Mouse (Mus musculus): ENCODE results near the gene Slc12a9.

- TF ChIP-seq CTCF (IDR thresholded peaks at IDR 0.05; ENCODE audit: extremely low read depth, insufficient read length, insufficient replicate concordance, low read depth, low read length) (peak; percentile 51; the same call in 1 of the 2 replicates), POLR2A (IDR thresholded peaks at IDR 0.05; ENCODE audit: low read depth, low read length) (no peak)
Observed at GRCm38 (mm10) chr5:137315084-137315903, 18.1 kb downstream of the Slc12a9 start.
